Mouse (Mus musculus): Measurements from ENCODE around the gene Noc2l.

GRCm38 (mm10) chr4:156252619-156253018 lies 16.8 kb downstream of the Noc2l start:
- TF ChIP-seq SIN3A (IDR thresholded peaks at IDR 0.05; ENCODE audit: low read length) (no peak), POLR2AphosphoS2 (IDR thresholded peaks at IDR 0.05; ENCODE audit: low read depth, low read length) (no peak), HCFC1 (IDR thresholded peaks at IDR 0.05; ENCODE audit: low read depth, low read length) (no peak), POLR2A (IDR thresholded peaks at IDR 0.05; ENCODE audit: low read depth, low read length) (no peak), NELFE (IDR thresholded peaks at IDR 0.05; ENCODE audit: low read depth, low read length) (no peak), CTCF (conservative IDR thresholded peaks at IDR 0.05 in 1 of 2, IDR thresholded peaks at IDR 0.05 in 1 of 2; ENCODE audit: low read depth in 2 of 2, low read length in 2 of 2) (no peak), MAFK (IDR thresholded peaks at IDR 0.05; ENCODE audit: insufficient replicate concordance, low read length) (no peak), MAX (IDR thresholded peaks at IDR 0.05; ENCODE audit: low read length) (no peak), E2F4 (IDR thresholded peaks at IDR 0.05; ENCODE audit: insufficient replicate concordance, low read depth, low read length) (no peak), MYC (IDR thresholded peaks at IDR 0.05; ENCODE audit: low read depth, low read length) (no peak), EP300 (IDR thresholded peaks at IDR 0.05; ENCODE audit: low read length) (no peak), CHD2 (IDR thresholded peaks at IDR 0.05; ENCODE audit: low read length) (no peak), JUN (IDR thresholded peaks at IDR 0.05; ENCODE audit: insufficient read depth, low read depth, low read length) (no peak), BHLHE40 (IDR thresholded peaks at IDR 0.05; ENCODE audit: low read depth, low read length) (no peak)

Data from CH12.LX (cell line).